Mouse (Mus musculus) brown adipose tissue, adult 24 weeks (tissue): Measurements from ENCODE around the gene Mdfic. TPM values are rescaled to one million over a fixed set of nuclear protein-coding genes. Genes with fewer than 3 reads are reported as not detected.

Experiments
- H3K27ac ChIP-seq: fragments of 200-500 bp; replicated peaks from 2 replicates; pipeline ENCODE4 v1.5.1; 2012; ENCODE audit warnings: low read depth, mild to moderate bottlenecking, low read length
- H3K4me1 ChIP-seq: fragments of 200-500 bp; 2 replicates; pipeline ENCODE4 v1.6.1; 2012; ENCODE audit warnings: low read length, mixed read lengths; ENCODE audit not compliant: control insufficient read depth, insufficient read depth, insufficient read length
- H3K4me3 ChIP-seq: fragments of 200-500 bp; 2 replicates; pipeline ENCODE4 v1.5.1; 2012; ENCODE audit warnings: low read depth, mild to moderate bottlenecking, low read length, moderate library complexity; ENCODE audit not compliant: insufficient read depth
- polyA plus RNA-seq: library from polyadenylated mRNA; stranded (reverse); fragments of >200 nt; gene quantifications from 2 replicates; pipeline ENCODE4 v1.2.4, GENCODE M21; 2012; ENCODE audit not compliant: missing spikeins, insufficient read depth, insufficient read length

Mdfic gene
- polyA plus RNA-seq, 1 experiment: 29.4 TPM

DNA sequence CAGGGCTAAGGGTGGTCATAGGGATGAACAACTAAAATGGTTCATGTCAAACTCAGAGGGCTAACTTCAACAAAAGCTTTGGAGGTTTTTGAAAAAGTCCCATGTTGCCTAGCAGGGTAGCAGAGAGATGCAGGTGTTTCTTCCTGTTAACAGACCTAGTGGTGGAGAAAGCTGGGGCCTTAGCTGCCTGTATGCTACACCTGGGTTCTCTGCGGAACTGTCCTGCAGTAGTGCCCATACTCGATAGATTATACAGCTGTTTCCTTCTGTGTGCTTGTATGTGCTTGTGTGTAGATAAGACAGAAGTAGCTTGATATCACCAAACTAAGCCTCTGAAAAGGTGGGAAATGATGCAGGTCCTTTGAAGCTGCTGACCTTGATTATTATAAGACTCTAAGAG lies 28.5 kb downstream of the Mdfic start:
- no peak overlapping the region for H3K27ac ChIP-seq
- H3K4me1 ChIP-seq: peaks cover 17% of the 10 kb centered on the region
- H3K4me3 ChIP-seq: no peak overlapping the region

DNA sequence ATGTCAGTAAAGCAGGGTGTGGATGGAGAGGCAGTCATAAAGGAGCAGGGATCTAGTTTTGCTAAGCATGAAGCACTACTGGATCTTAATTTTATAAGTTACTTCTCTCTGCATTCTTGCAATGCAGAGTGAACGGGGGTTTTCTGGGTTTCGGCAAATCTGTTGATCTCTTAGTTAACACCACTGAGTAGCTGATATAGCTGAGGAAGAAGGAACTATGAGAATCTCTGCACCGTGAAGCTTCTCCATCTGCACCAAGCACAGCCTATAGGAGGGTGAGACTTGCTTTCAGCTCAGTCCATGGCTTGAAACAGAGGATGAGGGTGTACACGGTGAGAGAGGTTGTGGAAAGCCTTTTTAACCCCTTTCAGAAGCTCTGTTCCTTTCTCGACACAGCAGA lies 29.6 kb downstream of the Mdfic start:
- Histone ChIP-seq H3K27ac (no peak overlapping the region), H3K4me1 (peaks cover 17% of the 10 kb centered on the region), H3K4me3 (no peak overlapping the region)

DNA sequence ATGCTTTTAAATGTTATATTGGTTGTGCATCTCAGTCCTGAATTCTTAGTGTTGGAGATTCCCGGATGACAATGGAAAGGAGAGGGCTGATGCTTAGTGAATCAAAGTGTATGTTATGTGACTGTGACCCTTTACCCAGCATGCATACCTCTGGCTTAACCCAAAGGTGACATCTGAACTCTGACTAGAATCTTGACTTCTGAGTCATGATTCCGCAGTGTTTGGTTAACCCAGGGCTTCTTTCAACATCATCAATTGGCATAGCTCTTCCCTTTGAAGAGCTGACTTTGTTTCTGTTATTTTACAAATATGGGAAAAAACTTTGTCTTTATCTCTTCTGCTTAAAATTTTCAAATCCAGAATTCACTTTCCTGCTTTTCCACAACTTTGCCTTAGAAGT lies 30.9 kb downstream of the Mdfic start:
- H3K27ac ChIP-seq: no peak overlapping the region
- H3K4me3 ChIP-seq: no peak overlapping the region
- H3K4me1 ChIP-seq: peaks cover 14% of the 10 kb centered on the region

DNA sequence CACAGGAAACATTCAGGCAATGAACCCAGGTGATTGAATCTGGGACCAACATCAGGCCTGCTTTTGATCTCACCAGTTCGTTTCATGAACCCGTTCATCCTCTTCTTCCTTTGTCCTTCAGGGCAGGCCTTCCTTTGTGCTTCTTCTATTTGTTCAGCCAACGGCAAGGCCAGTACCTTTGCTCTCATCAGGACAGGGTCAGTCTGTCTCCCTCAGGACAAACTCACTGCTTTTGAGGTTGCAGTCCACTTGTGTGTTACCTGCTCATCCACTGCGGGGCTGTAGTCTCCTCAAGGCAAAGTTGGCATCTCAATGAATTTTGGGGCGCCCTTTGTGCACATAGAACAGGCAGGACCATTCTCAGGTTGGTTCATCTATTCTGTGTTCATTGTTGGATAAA lies 31.7 kb downstream of the Mdfic start:
- H3K4me1 ChIP-seq: peaks cover 11% of the 10 kb centered on the region
- H3K4me3 ChIP-seq: no peak overlapping the region
- no peak overlapping the region for H3K27ac ChIP-seq

DNA sequence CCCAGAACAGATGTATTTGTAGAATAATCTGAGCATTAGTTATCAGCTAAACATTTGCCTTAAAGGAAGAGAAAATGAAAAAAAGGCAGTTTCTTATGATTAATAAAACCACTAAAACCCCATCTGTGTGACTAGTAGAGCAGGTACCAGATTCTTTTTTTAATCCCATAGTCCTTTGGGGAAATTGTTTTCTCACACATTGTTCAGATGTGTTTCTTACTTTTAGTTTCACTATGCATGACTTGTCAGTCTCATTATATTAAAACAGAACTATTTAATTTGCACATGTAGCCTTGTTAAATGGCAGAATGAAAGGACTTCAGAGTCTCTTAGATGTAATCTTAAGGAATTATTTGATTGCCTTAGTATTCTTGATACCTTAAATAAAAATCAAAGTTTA lies 32.7 kb downstream of the Mdfic start:
- Histone ChIP-seq H3K4me1 (peaks cover 9% of the 10 kb centered on the region), H3K4me3 (no peak overlapping the region), H3K27ac (no peak overlapping the region)

- Histone ChIP-seq H3K4me1 (peaks cover 10% of the 10 kb centered on the region), H3K27ac (peak overlapping the region; percentile 72), H3K4me3 (no peak overlapping the region)
Observed at GRCm38 (mm10) chr6:15758394-15758793, 37.9 kb downstream of the Mdfic start.

DNA sequence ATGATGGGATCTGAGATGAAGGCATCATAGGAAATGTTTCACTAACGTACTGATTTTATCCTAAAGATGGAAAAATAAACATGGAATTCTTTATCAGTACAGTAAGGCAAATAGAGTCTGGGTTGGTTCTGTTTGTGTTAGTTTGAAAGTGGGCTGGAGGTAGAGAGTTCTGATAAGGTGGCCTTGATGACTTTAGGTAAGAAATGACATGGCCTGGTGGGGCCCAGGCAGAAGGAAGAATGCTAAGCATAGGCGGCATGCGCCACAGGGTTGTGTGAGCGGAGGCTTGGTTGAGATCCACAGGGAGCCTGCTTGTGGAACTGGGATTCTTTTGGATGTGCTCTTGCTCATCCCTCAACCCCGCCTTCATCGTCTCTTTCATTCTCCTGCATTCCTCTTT lies 40.3 kb downstream of the Mdfic start:
- H3K4me1 ChIP-seq: peaks cover 15% of the 10 kb centered on the region
- H3K27ac ChIP-seq: no peak overlapping the region; the same call in 1 of the 2 replicates
- no peak overlapping the region for H3K4me3 ChIP-seq

GRCm38 (mm10) chr6:15764039-15764438 lies 43.6 kb downstream of the Mdfic start:
- peak overlapping the region; percentile 46 for H3K27ac ChIP-seq
- no peak overlapping the region for H3K4me3 ChIP-seq

GRCm38 (mm10) chr6:15767460-15767859 lies 47.0 kb downstream of the Mdfic start:
- Histone ChIP-seq H3K27ac (0 out of 2 replicates have a peak overlapping the region, but pooled peaks have one; percentile 11), H3K4me1 (peaks cover 13% of the 10 kb centered on the region), H3K4me3 (no peak overlapping the region)

More at GRCm38 (mm10) chr6:15764039-15764438, 43.6 kb downstream of the Mdfic start:
- peaks cover 18% of the 10 kb centered on the region for H3K4me1 ChIP-seq

DNA sequence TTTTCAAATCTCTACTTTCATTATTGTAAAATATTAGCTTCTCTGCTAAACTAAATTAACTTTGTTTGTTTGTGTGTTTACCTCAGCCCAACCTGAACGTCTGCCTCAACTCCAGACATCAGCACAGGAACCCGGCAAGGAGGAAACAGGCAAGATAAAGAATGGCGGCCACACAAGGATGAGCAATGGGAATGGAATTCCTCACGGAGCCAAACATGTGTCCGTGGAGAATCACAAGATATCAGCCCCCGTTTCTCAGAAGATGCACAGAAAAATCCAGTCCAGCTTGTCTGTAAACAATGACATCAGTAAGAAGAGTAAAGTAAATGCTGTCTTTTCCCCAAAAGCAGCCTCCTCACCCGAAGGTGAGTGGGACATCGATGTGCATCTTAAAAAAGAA lies 49.7 kb downstream of the Mdfic start:
- Histone ChIP-seq H3K4me1 (peaks cover 12% of the 10 kb centered on the region), H3K27ac (no peak overlapping the region), H3K4me3 (no peak overlapping the region)

DNA sequence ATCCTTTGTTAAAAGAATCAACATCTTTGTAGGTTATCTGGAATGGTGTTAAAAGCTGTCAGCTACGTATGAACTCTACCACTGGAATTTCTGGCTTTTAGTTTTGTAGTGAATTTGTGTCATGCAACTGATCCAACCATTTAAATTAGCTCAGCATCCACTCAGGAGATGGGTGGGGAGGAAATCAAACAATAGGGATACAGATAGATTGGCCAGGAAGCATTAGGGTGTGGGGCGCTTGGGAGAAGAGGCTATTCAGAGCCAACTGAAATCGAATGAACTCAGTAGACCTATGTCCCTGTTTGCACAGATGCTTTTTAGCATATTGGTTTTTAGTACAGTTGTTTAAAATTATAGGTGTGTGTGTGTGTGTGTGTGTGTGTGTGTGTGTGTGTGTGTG lies 56.6 kb downstream of the Mdfic start:
- Histone ChIP-seq H3K27ac (peak overlapping the region; percentile 55; the same call in 1 of the 2 replicates), H3K4me3 (no peak overlapping the region), H3K4me1 (peaks cover 8% of the 10 kb centered on the region)

- Histone ChIP-seq H3K4me3 (no peak overlapping the region), H3K27ac (no peak overlapping the region), H3K4me1 (peaks cover 5% of the 10 kb centered on the region)
Observed at GRCm38 (mm10) chr6:15780127-15780526, 59.7 kb downstream of the Mdfic start.

GRCm38 (mm10) chr6:15780688-15781087 lies 60.2 kb downstream of the Mdfic start:
- no peak overlapping the region for H3K27ac ChIP-seq
- no peak overlapping the region for H3K4me3 ChIP-seq
- peaks cover 5% of the 10 kb centered on the region for H3K4me1 ChIP-seq

DNA sequence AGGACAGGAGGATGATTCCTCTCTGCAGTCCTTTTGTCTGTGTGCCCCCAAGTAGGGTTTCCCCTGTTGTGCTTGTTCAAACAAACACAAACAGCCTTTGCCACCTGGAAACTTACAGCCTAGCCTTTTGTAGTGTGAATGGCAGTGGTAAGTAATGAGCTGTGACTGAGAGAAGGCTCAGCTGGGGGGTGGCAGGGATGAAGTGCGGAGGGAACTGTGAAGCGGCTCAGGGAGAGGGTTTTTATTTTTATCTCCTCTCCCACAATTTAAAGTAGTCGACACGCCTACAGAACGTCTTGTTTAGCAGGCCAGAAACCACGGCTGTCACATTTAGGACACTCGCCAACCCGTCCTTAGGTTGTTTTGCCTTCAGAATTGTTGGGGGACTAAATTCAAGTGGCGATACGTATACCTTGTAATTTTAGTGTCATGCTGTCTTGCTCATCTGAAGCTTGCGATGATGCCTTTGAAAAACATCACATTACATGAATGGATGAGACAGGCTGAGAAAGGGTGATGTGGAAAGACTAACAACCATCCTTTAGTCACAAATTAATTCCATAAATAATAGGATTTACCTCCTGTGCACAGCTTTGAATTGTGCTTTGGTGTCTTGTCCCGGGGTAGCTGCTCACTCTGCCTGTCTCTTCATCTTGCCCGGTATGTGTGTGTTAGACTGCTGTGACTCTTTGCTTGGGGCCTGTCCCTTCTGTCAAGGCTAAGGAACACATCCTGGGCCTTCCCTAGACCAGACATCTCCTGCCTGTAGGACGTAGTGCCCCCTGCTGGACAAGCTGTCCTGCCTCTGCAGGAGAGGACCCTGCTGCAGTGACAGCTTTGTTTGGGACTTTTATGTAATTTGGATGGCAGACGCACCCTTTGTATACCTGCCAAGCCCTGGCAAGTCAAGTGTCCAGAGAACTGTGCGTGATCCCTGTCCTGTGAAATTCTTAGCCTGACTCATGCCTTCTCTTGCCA lies 69.4 kb downstream of the Mdfic start:
- Histone ChIP-seq H3K27ac (peak overlapping the region; percentile 43; the same call in 1 of the 2 replicates), H3K4me3 (no peak overlapping the region), H3K4me1 (peaks cover 23% of the 10 kb centered on the region)

DNA sequence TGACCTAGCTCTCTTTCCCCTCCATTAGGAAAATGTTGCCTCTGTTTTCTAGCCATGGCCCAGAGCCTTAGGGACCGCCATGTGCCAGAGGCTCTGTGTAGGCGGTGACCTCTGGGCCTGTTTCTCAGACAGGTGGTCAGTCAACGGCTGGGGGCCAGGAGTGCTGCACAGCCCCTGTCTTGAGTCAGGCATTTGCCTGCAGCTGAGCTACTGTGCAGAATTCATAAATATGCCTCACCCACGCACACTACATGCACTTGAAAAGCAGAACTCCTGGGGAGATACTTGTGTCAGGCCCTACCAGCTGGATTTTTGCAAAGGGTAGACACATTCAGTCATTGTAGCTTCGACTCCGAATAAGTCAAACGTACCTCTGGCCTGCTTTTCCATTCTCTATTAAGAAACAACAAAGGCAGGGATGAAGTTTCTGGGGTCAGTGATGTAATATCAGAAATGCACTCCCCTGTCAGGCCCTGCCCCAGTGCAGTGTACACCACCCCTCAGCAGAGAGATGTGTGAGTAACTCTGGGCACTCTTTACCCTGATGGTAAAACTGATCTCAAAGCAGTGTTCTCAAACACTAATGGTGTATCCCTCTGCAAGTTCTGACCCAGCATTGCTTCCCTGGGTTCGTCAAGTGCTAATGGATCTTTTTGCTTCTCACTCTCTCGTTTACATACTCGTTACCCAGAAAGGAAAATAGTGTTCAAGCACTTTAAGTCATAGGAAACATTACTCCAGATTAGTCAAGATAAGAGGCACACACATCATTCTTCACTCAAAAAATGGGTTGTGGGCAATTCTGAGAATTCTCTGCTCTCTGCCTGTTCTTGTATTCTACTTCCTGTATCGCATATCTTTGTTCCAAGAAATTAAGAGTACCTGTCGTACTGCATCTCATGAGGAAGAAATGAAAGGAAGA lies 72.5 kb downstream of the Mdfic start:
- Histone ChIP-seq H3K4me3 (peak overlapping the region; percentile 49; the same call in 1 of the 2 replicates), H3K27ac (peak overlapping the region; percentile 75), H3K4me1 (peaks cover 23% of the 10 kb centered on the region)
